Mouse (Mus musculus) WW6 (cell line): ENCODE measurements around the gene Amh.

Source experiments
- DNase-seq: peaks from one replicate; pipeline ENCODE4 v3.0.0-alpha.2; 2013; ENCODE audit warnings: low read depth, low spot score

Amh gene

DNA sequence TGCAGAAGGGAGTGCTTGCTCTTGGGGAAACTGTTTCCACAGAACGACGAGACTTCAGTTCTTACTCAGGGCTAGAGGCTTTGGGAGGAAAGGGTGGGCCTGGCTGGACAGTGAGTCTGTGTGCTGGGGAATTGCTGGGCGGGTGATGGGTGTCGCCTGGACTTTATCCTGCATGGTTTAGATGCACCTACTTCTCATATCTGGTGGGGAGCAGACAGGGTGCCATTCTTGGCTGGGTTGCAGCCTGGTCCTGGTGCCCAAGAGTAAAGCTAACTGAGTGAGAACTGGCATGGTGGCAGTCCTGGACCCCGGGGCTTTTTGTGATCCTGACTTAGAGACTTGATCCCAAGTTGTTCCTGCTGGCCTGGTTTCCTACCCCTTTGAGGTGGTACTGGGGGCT is 51.9 kb downstream of the Amh start:
- DNase-seq = no peak
